Mouse (Mus musculus) right cerebral cortex, postnatal 36 days (tissue): Measurements from ENCODE around the gene Pan3.
A peak's percentile ranks its signal among the peaks of the same experiment; 100 is the strongest.

Source experiments
- DNase-seq, 2 experiments: peaks; one replicate each; pipeline ENCODE4 v3.0.0; 2022; ENCODE audit warnings: low spot score in 2 of 2, mixed read lengths in 1 of 2

Pan3 gene

GRCm38 (mm10) chr5:147429535-147430305 lies at the start of gene Pan3:
Pan3 (plus strand) TSS chr5:147430161.
- DNase-seq = peak; percentile 88 to 90

- no peak for DNase-seq
Measured at GRCm38 (mm10) chr5:147381396-147381795, 48.6 kb upstream of the Pan3 start.

- DNase-seq = no peak
Measured at GRCm38 (mm10) chr5:147386865-147387264, 43.1 kb upstream of the Pan3 start.

DNA sequence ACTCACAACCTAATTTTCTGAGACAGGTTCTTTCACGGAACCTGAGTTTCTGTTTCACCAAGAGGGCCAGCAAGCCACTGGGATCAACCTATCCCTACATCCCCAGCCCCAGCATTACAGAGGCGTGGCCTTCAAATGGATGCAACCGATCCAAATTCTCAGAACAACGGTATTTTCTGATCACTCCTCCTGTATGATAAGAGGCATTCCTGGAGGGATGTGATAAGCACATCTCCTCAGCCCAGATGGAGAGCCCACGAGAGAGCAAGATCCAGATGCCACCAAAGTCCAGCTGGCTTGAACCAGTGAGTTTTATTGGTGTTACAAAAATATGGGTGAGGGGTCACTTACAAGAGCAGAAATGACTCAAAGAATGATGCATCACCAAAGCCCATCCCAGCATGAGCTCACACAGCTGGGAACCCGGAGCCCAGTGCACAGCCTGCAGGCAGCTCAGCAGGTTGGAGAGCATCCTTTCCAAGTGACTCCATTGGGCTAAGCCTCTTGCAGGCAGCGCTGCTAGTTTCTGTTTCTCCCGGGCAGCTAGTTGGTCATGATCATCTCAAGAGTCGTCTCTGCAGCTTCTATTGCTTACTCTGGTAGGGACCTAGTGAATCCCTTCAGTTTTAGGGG lies 41.5 kb upstream of the Pan3 start:
- no peak for DNase-seq

- no peak for DNase-seq
Measured at GRCm38 (mm10) chr5:147389052-147389451, 40.9 kb upstream of the Pan3 start.

DNA sequence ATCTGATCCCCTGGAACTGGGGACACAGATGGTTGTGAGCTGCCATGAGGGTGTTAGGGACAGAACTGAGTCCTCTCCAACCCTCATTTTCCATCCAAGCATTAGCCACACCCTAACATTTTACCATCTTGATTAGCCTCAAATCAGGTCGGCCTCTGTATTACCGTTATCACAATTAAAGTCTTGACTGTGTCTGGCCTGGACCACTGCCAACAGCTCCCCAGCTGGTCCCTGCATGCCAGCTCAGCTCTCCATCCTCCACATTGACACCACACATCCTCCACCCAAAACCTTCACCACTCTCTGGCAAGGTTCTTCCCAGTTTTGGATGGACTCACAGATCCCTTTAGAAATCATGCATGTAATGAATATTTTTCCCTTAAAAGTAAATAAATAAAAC lies 39.2 kb upstream of the Pan3 start:
- no peak for DNase-seq

DNA sequence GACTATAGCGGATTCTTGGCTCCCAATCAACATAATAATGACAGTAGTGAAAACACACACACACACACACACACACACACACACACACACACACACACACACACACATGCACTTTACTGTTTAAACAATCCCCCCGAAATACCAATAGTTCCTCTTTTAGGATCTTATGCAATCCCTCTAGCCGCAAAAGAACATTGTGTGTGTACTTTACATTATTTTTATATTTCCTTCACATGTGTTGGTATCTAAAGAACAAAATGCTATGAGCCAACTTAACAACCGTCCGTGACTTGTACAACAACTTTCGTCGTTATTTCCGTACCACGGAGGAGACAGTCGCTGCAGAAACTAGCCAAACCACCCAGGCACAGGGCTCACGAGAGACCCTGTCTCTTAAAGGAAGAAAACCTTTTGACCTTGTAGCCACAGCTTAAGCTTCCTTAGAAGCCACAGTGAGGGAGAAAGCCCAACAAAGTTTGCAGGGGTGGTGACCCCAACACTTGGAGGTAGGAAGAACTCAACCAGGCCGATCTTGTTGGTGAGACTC lies 37.2 kb upstream of the Pan3 start:
- no peak for DNase-seq

- no peak for DNase-seq
Measured at GRCm38 (mm10) chr5:147395050-147395449, 34.9 kb upstream of the Pan3 start.

GRCm38 (mm10) chr5:147399843-147400504 lies 30.0 kb upstream of the Pan3 start, which contains the start of gene Flt3:
Flt3 (minus strand) TSS chr5:147400489.
- DNase-seq = peak; percentile 9 to 28

- no peak for DNase-seq
Measured at GRCm38 (mm10) chr5:147400505-147400979, 29.4 kb upstream of the Pan3 start.

DNA sequence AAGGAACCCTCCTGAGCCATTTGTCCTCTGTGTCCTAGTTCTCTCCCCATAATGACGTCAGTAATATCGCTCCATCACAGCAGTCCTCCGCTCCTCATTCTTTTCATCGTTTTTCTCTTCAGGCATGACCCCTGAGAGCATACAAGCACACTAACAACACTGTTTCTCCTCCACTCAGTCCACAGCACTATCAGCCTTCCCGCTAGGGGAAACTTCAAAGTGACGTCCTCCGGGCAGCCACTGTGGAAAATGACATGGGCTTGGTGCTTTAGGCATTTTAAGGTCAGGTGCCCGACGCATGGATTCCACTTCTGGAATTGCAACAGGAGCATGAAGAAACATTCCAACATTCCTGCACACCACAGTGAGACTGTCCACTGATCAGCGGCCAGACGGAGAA lies 28.9 kb upstream of the Pan3 start:
- no peak for DNase-seq

- peak; percentile 27 to 30 for DNase-seq
Measured at GRCm38 (mm10) chr5:147402505-147402904, 27.5 kb upstream of the Pan3 start.

DNA sequence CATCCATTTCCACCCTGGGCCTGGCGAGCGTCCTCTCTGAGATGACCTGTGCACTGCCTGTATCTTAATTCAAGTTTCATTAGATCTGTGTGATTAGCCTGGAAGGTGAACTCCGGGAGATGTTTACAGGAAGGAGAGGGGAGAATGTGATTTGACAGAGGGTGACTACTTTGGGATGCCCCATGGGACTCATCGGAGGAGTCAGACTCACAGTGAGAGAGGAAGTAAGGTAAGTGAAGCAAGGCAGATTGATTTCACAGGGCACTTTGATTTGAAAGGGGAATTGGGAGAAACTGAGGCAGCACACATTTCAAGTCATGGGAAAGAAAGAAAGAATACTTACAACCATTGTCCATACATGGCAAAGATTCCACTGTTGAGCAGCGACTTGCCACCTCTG lies 23.8 kb upstream of the Pan3 start:
- no peak for DNase-seq

DNA sequence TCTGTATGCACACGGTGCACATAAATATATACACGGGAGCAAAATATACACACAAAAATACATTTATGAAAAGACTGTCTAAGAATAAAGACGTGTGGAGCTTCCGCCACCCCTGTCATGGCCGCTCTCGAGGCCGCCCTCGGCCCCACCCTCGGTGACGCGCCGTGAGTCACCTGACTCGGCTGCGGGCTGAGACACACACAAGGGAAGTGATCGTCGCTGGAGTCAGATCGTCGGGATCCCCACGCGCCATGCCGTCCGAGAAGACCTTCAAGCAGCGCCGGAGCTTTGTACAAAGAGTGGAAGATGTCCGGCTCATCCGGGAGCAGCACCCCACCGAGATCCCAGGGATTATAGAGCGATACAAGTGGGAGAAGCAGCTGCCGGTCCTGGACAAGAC lies 21.2 kb upstream of the Pan3 start:
- no peak for DNase-seq

DNA sequence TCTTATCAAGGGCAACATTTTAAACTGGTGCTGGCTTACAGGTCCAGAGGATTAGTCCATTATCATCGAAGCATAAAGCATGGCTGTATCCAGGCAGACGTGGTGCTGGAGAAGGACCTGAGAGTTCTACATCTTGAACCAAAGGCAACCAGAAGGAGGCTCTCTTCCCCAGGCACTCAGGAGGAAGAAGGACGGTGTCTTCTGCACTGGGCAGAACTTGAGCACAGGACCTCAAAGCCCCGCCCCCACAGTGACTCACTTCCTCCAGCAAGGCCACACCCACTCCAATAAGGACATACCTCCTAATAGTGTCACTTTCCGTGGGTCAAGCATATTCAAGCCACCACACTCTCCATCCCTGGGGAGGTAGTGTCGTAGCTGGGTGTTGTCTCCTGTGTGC lies 19.4 kb upstream of the Pan3 start:
- no peak for DNase-seq

GRCm38 (mm10) chr5:147417986-147418385 lies 12.0 kb upstream of the Pan3 start:
- no peak for DNase-seq

GRCm38 (mm10) chr5:147418394-147419121 lies 11.4 kb upstream of the Pan3 start:
- DNase-seq = no peak

DNA sequence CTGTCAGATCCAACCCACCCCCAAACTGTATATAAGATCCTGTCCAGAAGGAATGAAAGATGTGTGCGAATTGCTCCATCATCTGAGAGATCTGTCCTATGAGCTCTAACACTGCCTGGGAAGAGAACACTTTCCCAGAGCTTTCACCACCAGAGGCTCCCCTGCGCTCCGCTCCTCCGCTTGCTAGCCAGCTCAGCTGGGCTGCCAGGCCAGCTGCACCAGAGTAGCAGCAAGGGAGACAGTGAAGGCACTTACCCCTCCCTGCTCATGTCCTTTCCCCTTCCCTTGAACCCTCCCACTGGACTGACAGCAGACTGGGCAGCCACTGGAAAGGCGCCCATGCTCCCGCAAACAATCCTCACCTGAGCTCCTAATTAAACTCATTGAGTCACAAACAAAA lies 6.3 kb upstream of the Pan3 start:
- no peak for DNase-seq

DNA sequence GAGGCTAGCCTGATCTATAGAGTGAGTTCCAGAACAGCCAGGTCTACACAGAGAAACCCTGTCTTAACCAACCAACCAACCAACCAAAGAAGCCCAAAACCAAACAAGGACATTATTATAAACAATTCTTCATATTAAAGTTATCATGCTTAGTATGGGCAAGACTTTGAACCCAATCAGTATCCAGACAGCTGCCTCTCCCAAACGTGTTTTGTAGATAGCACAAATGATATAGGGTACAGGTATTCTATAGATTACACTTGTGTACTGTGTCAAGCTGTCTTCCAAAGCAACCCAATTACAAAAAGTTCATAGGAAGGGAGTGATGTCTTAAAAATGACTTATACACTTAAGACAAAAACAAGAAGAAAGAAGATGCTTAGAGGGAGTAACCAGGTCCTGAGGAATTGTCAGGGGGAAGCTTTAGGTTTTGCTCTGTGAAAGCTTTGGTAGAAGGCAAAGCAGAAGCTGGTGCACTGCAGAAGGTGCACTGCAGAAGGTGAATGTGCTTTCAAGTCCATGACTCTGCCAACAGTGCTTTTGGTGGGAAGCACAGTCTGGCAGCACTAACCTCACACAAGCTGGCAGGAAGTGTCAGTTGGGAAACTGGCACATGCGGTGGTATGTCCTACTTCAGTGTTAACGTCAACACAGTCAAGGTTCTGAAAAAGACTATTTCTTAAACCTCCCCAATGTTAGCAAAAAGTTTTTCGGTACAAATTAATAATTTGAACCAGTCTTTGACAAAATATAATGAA lies 3.7 kb upstream of the Pan3 start:
- no peak for DNase-seq

DNA sequence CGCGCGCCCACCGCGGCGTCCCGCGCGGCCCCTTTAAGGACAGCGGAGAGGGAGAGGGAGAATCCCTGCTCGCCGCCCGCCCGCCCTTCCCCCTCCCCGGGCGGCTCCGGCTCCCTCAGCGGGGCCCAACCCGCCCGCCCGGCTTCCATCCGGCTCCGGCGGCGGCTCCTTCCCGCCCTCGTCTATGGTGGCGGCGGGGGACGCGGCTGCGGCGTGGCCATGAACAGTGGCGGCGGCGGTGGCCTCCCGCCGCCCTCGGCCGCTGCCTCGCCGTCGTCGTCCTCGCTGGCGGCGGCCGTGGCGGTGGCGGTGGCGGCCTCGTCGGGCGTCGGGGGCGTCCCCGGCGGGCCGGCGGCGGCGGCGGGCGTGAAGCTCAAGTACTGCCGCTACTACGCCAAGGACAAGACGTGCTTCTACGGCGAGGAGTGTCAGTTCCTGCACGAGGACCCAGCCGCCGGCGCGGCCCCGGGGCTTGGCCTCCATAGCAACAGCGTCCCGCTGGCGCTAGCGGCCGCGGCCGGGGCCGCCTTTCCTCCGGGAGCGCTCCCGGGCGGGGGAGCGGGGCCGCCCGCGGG lies 487 bp downstream of the Pan3 start:
- DNase-seq = peak; percentile 23 to 29
